Mouse (Mus musculus) spleen, adult 18-20 months (tissue): ENCODE results near the gene Sar1b.

Experiments
- DNase-seq, 2 experiments: peaks; one replicate each; pipeline ENCODE4 v3.0.0; 2022; ENCODE audit warnings: mixed read lengths in 2 of 2

Sar1b gene

GRCm38 (mm10) chr11:51831962-51832909, 68.7 kb downstream of the Sar1b start:
- no peak for DNase-seq

- DNase-seq, result no peak
Measured at GRCm38 (mm10) chr11:51832992-51833391, 69.5 kb downstream of the Sar1b start.

GRCm38 (mm10) chr11:51833393-51834066, 70.0 kb downstream of the Sar1b start:
- DNase-seq, result no peak

GRCm38 (mm10) chr11:51834067-51834411, 70.6 kb downstream of the Sar1b start:
- no peak for DNase-seq

GRCm38 (mm10) chr11:51835598-51835997, 72.1 kb downstream of the Sar1b start:
- no peak for DNase-seq

GRCm38 (mm10) chr11:51836506-51836905, 73.0 kb downstream of the Sar1b start:
- no peak for DNase-seq

- no peak for DNase-seq
Measured at GRCm38 (mm10) chr11:51837164-51838153, 74.0 kb downstream of the Sar1b start.

- DNase-seq, result no peak
Measured at GRCm38 (mm10) chr11:51839106-51839505, 75.6 kb downstream of the Sar1b start.

- no peak for DNase-seq
Measured at GRCm38 (mm10) chr11:51839973-51840372, 76.5 kb downstream of the Sar1b start.

- no peak for DNase-seq
Measured at GRCm38 (mm10) chr11:51840657-51841056, 77.2 kb downstream of the Sar1b start.

- DNase-seq, result no peak
Measured at GRCm38 (mm10) chr11:51841149-51841548, 77.7 kb downstream of the Sar1b start.
